Mouse (Mus musculus): ENCODE measurements at regions not wholly inside any gene's neighbourhood (a gene's known extent, or its start where the extent isn't known, plus 50 kb on each side); places are given as distances from the start of the nearest gene placed in this dataset.

- TF ChIP-seq CTCF (IDR thresholded peaks at IDR 0.05; ENCODE audit: insufficient read depth, low read length) (no peak), POLR2A (IDR thresholded peaks at IDR 0.05; ENCODE audit: borderline replicate concordance, extremely low read depth, low read depth, low read length) (no peak)
Observed at GRCm38 (mm10) chr19:6677511-6677910, 134.7 kb upstream of the Slc22a12 start.
